25 mouse cellular contexts compared by ENCODE assay signal in the genomic region with DNA sequence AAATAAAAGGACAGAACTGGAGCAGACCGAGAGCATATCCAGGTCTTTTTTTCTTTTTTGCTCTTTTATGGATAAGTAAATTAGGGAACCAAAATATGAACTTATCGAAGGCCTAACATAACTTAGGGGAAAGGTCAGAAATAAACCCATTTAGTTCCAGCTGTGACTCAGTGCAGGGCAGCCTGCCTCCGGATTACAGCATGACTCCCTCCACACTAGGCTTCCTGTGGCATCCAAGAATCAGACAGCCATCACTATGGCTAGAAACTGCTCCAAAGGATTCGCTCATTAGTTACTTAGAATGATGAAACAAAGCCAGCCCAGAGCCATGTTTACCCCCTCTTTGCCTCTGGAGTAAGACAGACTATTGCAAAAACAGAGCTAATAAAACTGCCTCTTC.
A peak's percentile ranks its signal among the peaks of the same experiment; 100 is the strongest.
DNase-seq lines count a peak whose midpoint lies in the region; ATAC-seq lines count a peak whose summit lies in the region.
"Had no signal": no experiment of that assay in that cellular context is flagged by ENCODE, and none has a peak within 500 bp of the region (broad histone marks: within the 10 kb centered on the region; RNA-seq: fewer than 3 reads in every experiment).

No protein-coding gene starts in this region.

- peaks cover 8% of the 10 kb centered on the region for H3K4me1 ChIP-seq in heart, embryonic 11.5 days (ENCODE audit: control insufficient read depth, insufficient read depth, low read length)
- peaks cover 22% of the 10 kb centered on the region for H3K4me1 ChIP-seq in heart, embryonic 13.5 days
- peaks cover 11% of the 10 kb centered on the region for H3K4me1 ChIP-seq in intestine, embryonic 16.5 days (ENCODE audit: control insufficient read depth, insufficient read depth, low read length)

- H3K27me3 ChIP-seq in heart, embryonic 11.5 days (ENCODE audit: control insufficient read depth, insufficient read depth, low read length) = peaks cover 46% of the 10 kb centered on the region
- H3K27me3 ChIP-seq in heart, embryonic 13.5 days (replicated peaks) = peaks cover 89% of the 10 kb centered on the region
- H3K27me3 ChIP-seq in intestine, embryonic 16.5 days (replicated peaks; ENCODE audit: control insufficient read depth, insufficient read depth, low read length) = peaks cover 36% of the 10 kb centered on the region

- peak; percentile 59 for DNase-seq in gastrocnemius, adult 18-20 months (ENCODE audit: low spot score)
- no peak for DNase-seq in gastrocnemius, postnatal 10 days
- DNase-seq in heart, adult 8-10 months (ENCODE audit: low spot score) = peak; percentile 10
- peak; percentile 23 for DNase-seq in skeletal muscle tissue, adult 2 months (ENCODE audit: low read depth, low spot score)
- DNase-seq in left cerebral cortex, postnatal 36 days (ENCODE audit: low spot score in 2 of 2) = no peak
- DNase-seq: adrenal gland, postnatal 36 days; cerebellum, adult 2 months; cerebellum, postnatal 14 days; forebrain, postnatal 0 days; kidney, adult 18-20 months; kidney, postnatal 25 days; left cerebral cortex, postnatal 4 days; liver, postnatal 0 days; lung, postnatal 36 days had no signal

- no peak overlapping the region for H3K27ac ChIP-seq in heart, embryonic 11.5 days (ENCODE audit: low read depth, low read length)
- H3K27ac ChIP-seq in heart, embryonic 13.5 days (replicated peaks) = no peak overlapping the region
- H3K27ac ChIP-seq in intestine, embryonic 16.5 days (ENCODE audit: low read length) = no peak overlapping the region
- H3K27ac ChIP-seq: hindbrain, embryonic 14.5 days; layer of hippocampus, adult 2 months; liver, embryonic 12.5 days; midbrain, embryonic 12.5 days; neural tube, embryonic 13.5 days had no signal

- no peak overlapping the region for H3K4me2 ChIP-seq in heart, embryonic 11.5 days
- peak overlapping the region; percentile 18; the same call in 1 of the 2 replicates for H3K4me2 ChIP-seq in heart, embryonic 13.5 days
- H3K4me2 ChIP-seq in intestine, embryonic 16.5 days (ENCODE audit: low read depth, low read length) = no peak overlapping the region
- H3K4me2 ChIP-seq: hindbrain, embryonic 14.5 days; kidney, embryonic 15.5 days; liver, embryonic 12.5 days; midbrain, embryonic 12.5 days; neural tube, embryonic 13.5 days had no signal

- intact Hi-C loops in left cerebral cortex, postnatal 36 days (cut with DNase I) = no loop called here

- H3K9me3 ChIP-seq in heart, embryonic 11.5 days (replicated peaks; ENCODE audit: control insufficient read depth, low read length) = no peaks in the 10 kb centered on the region
- H3K9me3 ChIP-seq in heart, embryonic 13.5 days = no peaks in the 10 kb centered on the region
- H3K9me3 ChIP-seq in intestine, embryonic 16.5 days (ENCODE audit: control insufficient read depth, low read length) = no peaks in the 10 kb centered on the region
- H3K9me3 ChIP-seq: G1E; kidney, embryonic 15.5 days; liver, embryonic 12.5 days; midbrain, embryonic 12.5 days; neural tube, embryonic 13.5 days had no signal

- ATAC-seq in heart, embryonic 11.5 days (replicated peaks; ENCODE audit: insufficient number of reproducible peaks, low FRiP score, low TSS enrichment) = no peak
- no peak for ATAC-seq in heart, embryonic 13.5 days (ENCODE audit: extremely low read depth, insufficient number of reproducible peaks, low FRiP score, low TSS enrichment)
- no peak for ATAC-seq in intestine, embryonic 16.5 days
- ATAC-seq: forebrain, postnatal 0 days; liver, embryonic 12.5 days; liver, postnatal 0 days had no signal

- no peak overlapping the region for H3K4me3 ChIP-seq in heart, embryonic 11.5 days (ENCODE audit: low read depth, low read length)
- no peak overlapping the region for H3K4me3 ChIP-seq in heart, embryonic 13.5 days
- H3K4me3 ChIP-seq in intestine, embryonic 16.5 days (ENCODE audit: low read length) = no peak overlapping the region
- H3K4me3 ChIP-seq: erythroblast, embryonic 14.5 days; kidney, embryonic 15.5 days; layer of hippocampus, adult 2 months; liver, embryonic 12.5 days; midbrain, embryonic 12.5 days; neural tube, embryonic 13.5 days had no signal

- H3K9ac ChIP-seq in heart, embryonic 11.5 days (ENCODE audit: low read depth, low read length) = no peak overlapping the region
- H3K9ac ChIP-seq in heart, embryonic 13.5 days = no peak overlapping the region
- H3K9ac ChIP-seq in intestine, embryonic 16.5 days (ENCODE audit: low read depth, low read length) = no peak overlapping the region
- H3K9ac ChIP-seq: forebrain, postnatal 0 days; hindbrain, embryonic 14.5 days; kidney, embryonic 15.5 days; liver, embryonic 12.5 days; liver, postnatal 0 days; midbrain, embryonic 12.5 days; neural tube, embryonic 13.5 days had no signal

- 57% methylated on average over 4 of the region's 4 CpGs for WGBS in heart, embryonic 11.5 days (ENCODE audit: insufficient replicate concordance)
- WGBS in heart, embryonic 13.5 days = 55% methylated on average over 4 of the region's 4 CpGs
- WGBS in intestine, embryonic 16.5 days = 58% methylated on average over 4 of the region's 4 CpGs

- H3K36me3 ChIP-seq in heart, embryonic 11.5 days (ENCODE audit: control insufficient read depth, insufficient read depth, low read length) = no peaks in the 10 kb centered on the region
- H3K36me3 ChIP-seq in heart, embryonic 13.5 days = no peaks in the 10 kb centered on the region
- H3K36me3 ChIP-seq in intestine, embryonic 16.5 days (ENCODE audit: control insufficient read depth, insufficient read depth, low read length) = no peaks in the 10 kb centered on the region
- H3K36me3 ChIP-seq: G1E; kidney, embryonic 15.5 days; liver, embryonic 12.5 days; midbrain, embryonic 12.5 days; neural tube, embryonic 13.5 days had no signal

Comparison
In these comparisons a context has a peak if more than half of its experiments do, and no peak if none do; other contexts are left out.
1. DNase-seq: peak in gastrocnemius, adult 18-20 months (single experiment), heart, adult 8-10 months (single experiment) and skeletal muscle tissue, adult 2 months (single experiment); none in gastrocnemius, postnatal 10 days (single experiment) and left cerebral cortex, postnatal 36 days (0 of 2).